ENCODE assay signal across 8 mouse cellular contexts in the genomic region with DNA sequence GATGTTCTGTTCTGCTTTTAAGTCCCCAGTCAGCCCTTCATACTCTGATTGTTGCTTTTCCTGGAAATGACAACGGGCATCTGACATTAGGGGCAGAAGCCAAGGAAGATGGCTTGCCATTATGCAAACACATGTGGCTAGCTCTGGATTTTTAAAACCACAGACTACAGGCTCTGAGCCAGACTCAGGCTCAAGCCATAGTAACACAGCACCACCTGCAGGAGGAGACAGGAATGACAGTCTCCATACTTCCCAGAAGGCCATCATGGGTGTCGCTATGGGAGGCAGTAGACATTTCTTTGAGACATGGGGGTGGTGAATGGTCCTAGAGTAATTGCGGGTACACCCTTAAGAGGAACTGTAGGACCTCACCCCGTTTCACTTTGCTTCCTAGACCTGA.
DNase-seq lines count a peak whose midpoint lies in the region; ATAC-seq lines count a peak whose summit lies in the region.

No protein-coding gene starts in this region.

- 43% methylated on average over 4 of the region's 4 CpGs for WGBS in liver, embryonic 13.5 days (ENCODE audit: insufficient replicate concordance)

- H3K27me3 ChIP-seq in liver, embryonic 13.5 days: no peaks in the 10 kb centered on the region

- ATAC-seq in liver, embryonic 13.5 days (ENCODE audit: low read depth): 0 out of 2 replicates have a peak, but pooled peaks have one; percentile 41
- peak; percentile 71; the same call in 1 of the 2 replicates for ATAC-seq in neutrophil, adult 5-6 weeks (ENCODE audit: extremely low read depth, insufficient number of reproducible peaks, low FRiP score, poor library complexity, severe bottlenecking)

- no peak overlapping the region for H3K27ac ChIP-seq in liver, embryonic 13.5 days

- H3K9me3 ChIP-seq in liver, embryonic 13.5 days (replicated peaks): no peaks in the 10 kb centered on the region

- no peak overlapping the region for H3K4me2 ChIP-seq in liver, embryonic 13.5 days

- no peaks in the 10 kb centered on the region for H3K4me1 ChIP-seq in liver, embryonic 13.5 days (replicated peaks)

- DNase-seq in A20 (ENCODE audit: low read depth, low spot score): peak; percentile 55
- peak; percentile 37 for DNase-seq in T-cell, adult 2 months (ENCODE audit: low spot score)
- peak; percentile 84 to 88 for DNase-seq in cerebellum, postnatal 14 days
- peak; percentile 64 for DNase-seq in gastrocnemius, adult 18-20 months (ENCODE audit: low spot score)
- DNase-seq in kidney, postnatal 25 days: peak; percentile 41 to 73
- DNase-seq in liver, embryonic 13.5 days: peak; percentile 9
- DNase-seq in thymus, postnatal 0 days (ENCODE audit: low spot score): peak; percentile 67

- H3K9ac ChIP-seq in liver, embryonic 13.5 days: no peak overlapping the region

- peaks cover 23% of the 10 kb centered on the region for H3K36me3 ChIP-seq in liver, embryonic 13.5 days

- no peak overlapping the region for H3K4me3 ChIP-seq in liver, embryonic 13.5 days (replicated peaks)

Comparison
In these comparisons a context has a peak if more than half of its experiments do, and no peak if none do; other contexts are left out.
1. DNase-seq: peak in every context shown above with its lines; median percentile 86 in cerebellum, postnatal 14 days; 67 in thymus, postnatal 0 days; 64 in gastrocnemius, adult 18-20 months; 57 in kidney, postnatal 25 days; 55 in A20; 37 in T-cell, adult 2 months; 9 in liver, embryonic 13.5 days.